8 mouse cellular contexts compared by ENCODE assay signal in the genomic region with DNA sequence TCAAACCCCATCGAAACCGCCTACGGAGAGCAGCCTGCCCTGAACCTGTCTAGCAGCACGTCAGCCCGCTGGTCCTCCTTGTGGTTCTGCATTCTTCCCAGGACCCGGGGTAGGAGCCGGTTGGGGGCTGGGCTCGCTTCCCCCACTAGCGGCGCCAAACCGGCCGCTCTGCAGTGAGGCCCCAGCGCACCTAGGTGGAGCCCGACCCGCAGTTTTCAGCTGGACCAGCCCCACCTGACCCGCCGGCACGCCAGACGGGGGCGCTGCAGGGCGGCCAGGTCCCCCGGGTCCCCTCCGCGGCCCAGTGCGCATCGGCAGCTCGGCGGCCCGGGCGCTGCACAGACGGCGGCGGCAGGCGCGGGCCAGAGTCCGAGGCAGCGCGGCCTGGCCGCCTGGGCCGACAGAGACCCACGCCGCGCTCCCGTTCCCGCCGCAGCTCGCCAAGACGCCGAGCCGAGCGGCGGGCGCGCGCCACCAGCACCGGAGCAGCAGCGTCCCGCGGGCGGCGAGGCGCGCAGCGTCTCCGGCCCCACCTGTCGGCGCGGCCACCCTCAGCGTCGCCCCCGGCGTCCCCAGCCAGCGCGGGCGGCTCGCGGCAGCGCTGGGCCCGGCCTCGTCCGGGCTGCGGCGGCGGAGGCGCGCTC.
DNase-seq lines count a peak whose midpoint lies in the region; TF ChIP-seq lines count a peak whose summit lies in the region.

No protein-coding gene starts in this region.

- TF ChIP-seq CTCF in left cerebral cortex, adult 2 months (IDR thresholded peaks at IDR 0.05): peak; percentile 85

- peak overlapping the region; percentile 71 for H3K27ac ChIP-seq in left cerebral cortex, adult 2 months

- H3K4me3 ChIP-seq in left cerebral cortex, adult 2 months: peak overlapping the region; percentile 74

- intact Hi-C loops in left cerebral cortex, adult 2 months (cut with DNase I): loop anchor here (2.0 to 10.0 kb wide), 5 partner anchors 79 to 1379 kb away; partner anchors contain the start of gene Fam19a5

- peak; percentile 86 to 88 for DNase-seq in adrenal gland, adult 18-20 months (ENCODE audit: low spot score in 2 of 2)
- DNase-seq in embryo, embryonic 11 days: peak; percentile 93
- peak; percentile 79 for DNase-seq in gastrocnemius, postnatal 25 days
- peak; percentile 26 for DNase-seq in hindlimb bud, embryonic 11.5 days (ENCODE audit: extremely low spot score, low read depth, low spot score)
- DNase-seq in left cerebral cortex, adult 2 months (ENCODE audit: extremely low spot score in 1 of 2, low spot score in 2 of 2): peak; percentile 92 to 94
- peak; percentile 57 for DNase-seq in lung, postnatal 25 days (ENCODE audit: low spot score)
- DNase-seq in right cerebral cortex, postnatal 10 days (ENCODE audit: low spot score in 2 of 2): peak; percentile 94
- DNase-seq in spleen, adult 12 weeks (ENCODE audit: low spot score): no peak
